13 mouse cellular contexts compared by ENCODE assay signal in genomic region chr15:78170708-78171107, GRCm38 (mm10). TPM values are rescaled to one million over a fixed set of nuclear protein-coding genes. Genes with fewer than 3 reads are reported as not detected.
DNase-seq lines count a peak whose midpoint lies in the region.
"Had no signal": no experiment of that assay in that cellular context is flagged by ENCODE, and none has a peak within 500 bp of the region (broad histone marks: within the 10 kb centered on the region; RNA-seq: fewer than 3 reads in every experiment).

No protein-coding gene starts in this region.

- DNase-seq in adrenal gland, postnatal 14 days = peak; percentile 23
- no peak for DNase-seq in adrenal gland, adult (ENCODE audit: inconsistent age in 2 of 2, low spot score in 1 of 2)
- peak; percentile 39 for DNase-seq in ZHBTc4 (ENCODE audit: low read depth, low spot score)
- peak; percentile 27 to 75 for DNase-seq in spleen, postnatal 10 days (ENCODE audit: low spot score in 2 of 2)
- DNase-seq in thymus, postnatal 25 days = peak; percentile 75
- DNase-seq in left cerebral cortex, adult 11 months (ENCODE audit: low spot score) = no peak
- DNase-seq in heart, adult 9 months (ENCODE audit: low spot score in 2 of 2) = no peak
- no peak for DNase-seq in gastrocnemius, adult 18-20 months (ENCODE audit: low spot score)
- DNase-seq: cerebellum, adult 2 months; heart, postnatal 14 days; right cerebral cortex, postnatal 25 days had no signal

RNA-seq across cellular contexts. Expression of gene Ift27, which starts 3.2 kb away (rescaled TPM):
- 17.2 and 18.4 TPM in 2 replicates for total RNA-seq in adrenal gland, postnatal 14 days (2021)
- 10 to 100 TPM; 11.5 to 16.6 TPM for total RNA-seq in gastrocnemius, adult 18-20 months (2021)

RNA-seq across cellular contexts. Expression of gene Pvalb, which starts 35.5 kb away (rescaled TPM):
- total RNA-seq in adrenal gland, postnatal 14 days (2021) = 0.94 TPM in 1 of 2 replicates, not detected in the other
- total RNA-seq in gastrocnemius, adult 18-20 months (2021) = over 10,000 TPM; 13,440 to 14,162 TPM
- total RNA-seq: MEL had no signal

RNA-seq across cellular contexts. Expression of gene Cacng2, which starts 50.9 kb away (rescaled TPM):
- total RNA-seq in adrenal gland, postnatal 14 days (2021) = 0.26 and 0.60 TPM in 2 replicates
- not detected for total RNA-seq in gastrocnemius, adult 18-20 months (2021)
- total RNA-seq: heart, adult 2 months; heart, postnatal 14 days; MEL had no signal

Comparison
In these comparisons a context has a peak if more than half of its experiments do, and no peak if none do; other contexts are left out.
1. DNase-seq: peak in adrenal gland, postnatal 14 days (single experiment), ZHBTc4 (single experiment), spleen, postnatal 10 days (2 of 2) and thymus, postnatal 25 days (single experiment); none in adrenal gland, adult (0 of 2), left cerebral cortex, adult 11 months (single experiment), heart, adult 9 months (0 of 2) and gastrocnemius, adult 18-20 months (single experiment).
2. RNA of gene Pvalb, which starts 35.5 kb away (total RNA-seq): 13,440 to 14,162 TPM in gastrocnemius, adult 18-20 months; 0.94 TPM in adrenal gland, postnatal 14 days; every median in the first group is over 1,000 times any median in the second.